ENCODE assay signal across 17 mouse cellular contexts in genomic region chr4:138709944-138710343, GRCm38 (mm10). TPM values are rescaled to one million over a fixed set of nuclear protein-coding genes. Genes with fewer than 3 reads are reported as not detected.
DNase-seq lines count a peak whose midpoint lies in the region; ATAC-seq lines count a peak whose summit lies in the region.
"Had no signal": no experiment of that assay in that cellular context is flagged by ENCODE, and none has a peak within 500 bp of the region (broad histone marks: within the 10 kb centered on the region; RNA-seq: fewer than 3 reads in every experiment).

No protein-coding gene starts in this region.

- ATAC-seq in forebrain, embryonic 14.5 days, result peak; percentile 52; the same call in 1 of the 2 replicates
- ATAC-seq in neural tube, embryonic 13.5 days (ENCODE audit: low read depth), result peak; percentile 70
- ATAC-seq in hindbrain, embryonic 16.5 days, result peak; percentile 57; the same call in 1 of the 2 replicates

- no peak overlapping the region for H3K4me3 ChIP-seq in forebrain, embryonic 14.5 days (ENCODE audit: low read depth, low read length)
- H3K4me3 ChIP-seq in forebrain, embryonic 10.5 days, result no peak overlapping the region
- no peak overlapping the region for H3K4me3 ChIP-seq in neural tube, embryonic 13.5 days
- no peak overlapping the region for H3K4me3 ChIP-seq in hindbrain, embryonic 16.5 days (ENCODE audit: low read length)
- H3K4me3 ChIP-seq: limb, embryonic 15.5 days; myocyte had no signal

- peak overlapping the region; percentile 56 for H3K27ac ChIP-seq in forebrain, embryonic 14.5 days (ENCODE audit: low read depth, low read length)
- H3K27ac ChIP-seq in forebrain, embryonic 10.5 days, result no peak overlapping the region
- peak overlapping the region; percentile 72 for H3K27ac ChIP-seq in neural tube, embryonic 13.5 days (replicated peaks)
- H3K27ac ChIP-seq in hindbrain, embryonic 16.5 days (ENCODE audit: low read depth, low read length), result peak overlapping the region; percentile 74
- H3K27ac ChIP-seq: limb, embryonic 15.5 days had no signal

- H3K27me3 ChIP-seq in forebrain, embryonic 14.5 days (replicated peaks; ENCODE audit: control insufficient read depth, insufficient read depth, low read length), result no peaks in the 10 kb centered on the region
- H3K27me3 ChIP-seq in forebrain, embryonic 10.5 days (ENCODE audit: poor library complexity, severe bottlenecking), result peaks cover 5% of the 10 kb centered on the region; the same call in 1 of the 2 replicates
- no peaks in the 10 kb centered on the region for H3K27me3 ChIP-seq in neural tube, embryonic 13.5 days
- no peaks in the 10 kb centered on the region for H3K27me3 ChIP-seq in hindbrain, embryonic 16.5 days (replicated peaks; ENCODE audit: control insufficient read depth, insufficient read depth, low read length)
- H3K27me3 ChIP-seq: limb, embryonic 15.5 days had no signal

- no peak overlapping the region for H3K4me2 ChIP-seq in forebrain, embryonic 14.5 days (ENCODE audit: low read length)
- no peak overlapping the region for H3K4me2 ChIP-seq in neural tube, embryonic 13.5 days
- no peak overlapping the region for H3K4me2 ChIP-seq in hindbrain, embryonic 16.5 days (ENCODE audit: low read length)
- H3K4me2 ChIP-seq: heart, embryonic 11.5 days; limb, embryonic 15.5 days had no signal

- no peak for DNase-seq in forebrain, embryonic 14.5 days (ENCODE audit: low spot score)
- no peak for DNase-seq in forebrain, embryonic 10.5 days (ENCODE audit: extremely low spot score, low spot score)
- DNase-seq in neural tube, embryonic 10.5 days (ENCODE audit: extremely low spot score, low spot score), result no peak
- DNase-seq in right cerebral cortex, postnatal 25 days, result no peak
- no peak for DNase-seq in adrenal gland, postnatal 4 days (ENCODE audit: low spot score in 2 of 2)
- no peak for DNase-seq in retina, postnatal 1 day
- DNase-seq: adrenal gland, adult 8-10 months; gastrocnemius, postnatal 25 days; heart, postnatal 36 days; kidney, adult 11 months; kidney, postnatal 14 days; lung, adult 2 months had no signal

- no peaks in the 10 kb centered on the region for H3K36me3 ChIP-seq in forebrain, embryonic 14.5 days (ENCODE audit: control insufficient read depth, insufficient read depth, low read length)
- H3K36me3 ChIP-seq in forebrain, embryonic 10.5 days (replicated peaks), result no peaks in the 10 kb centered on the region
- no peaks in the 10 kb centered on the region for H3K36me3 ChIP-seq in neural tube, embryonic 13.5 days
- no peaks in the 10 kb centered on the region for H3K36me3 ChIP-seq in hindbrain, embryonic 16.5 days (ENCODE audit: control insufficient read depth, insufficient read depth, low read length)
- H3K36me3 ChIP-seq: limb, embryonic 15.5 days had no signal

- H3K9me3 ChIP-seq in forebrain, embryonic 14.5 days (replicated peaks; ENCODE audit: control insufficient read depth, low read length), result no peaks in the 10 kb centered on the region
- no peaks in the 10 kb centered on the region for H3K9me3 ChIP-seq in forebrain, embryonic 10.5 days
- H3K9me3 ChIP-seq in neural tube, embryonic 13.5 days, result no peaks in the 10 kb centered on the region
- no peaks in the 10 kb centered on the region for H3K9me3 ChIP-seq in hindbrain, embryonic 16.5 days (ENCODE audit: control insufficient read depth, low read length)
- H3K9me3 ChIP-seq: limb, embryonic 15.5 days had no signal

- 61% methylated on average over 7 of the region's 7 CpGs for WGBS in forebrain, embryonic 14.5 days
- 87% methylated on average over 7 of the region's 7 CpGs for WGBS in forebrain, embryonic 10.5 days
- WGBS in neural tube, embryonic 13.5 days, result 61% methylated on average over 7 of the region's 7 CpGs
- 43% methylated on average over 7 of the region's 7 CpGs for WGBS in hindbrain, embryonic 16.5 days

- no peak overlapping the region for H3K9ac ChIP-seq in forebrain, embryonic 14.5 days (ENCODE audit: low read length)
- no peak overlapping the region for H3K9ac ChIP-seq in neural tube, embryonic 13.5 days
- H3K9ac ChIP-seq in hindbrain, embryonic 16.5 days (ENCODE audit: low read depth, low read length), result no peak overlapping the region
- H3K9ac ChIP-seq: limb, embryonic 15.5 days had no signal

- H3K4me1 ChIP-seq in forebrain, embryonic 14.5 days (ENCODE audit: control insufficient read depth, insufficient read depth, low read length), result peaks cover 8% of the 10 kb centered on the region
- no peaks in the 10 kb centered on the region for H3K4me1 ChIP-seq in forebrain, embryonic 10.5 days
- peaks cover 15% of the 10 kb centered on the region for H3K4me1 ChIP-seq in neural tube, embryonic 13.5 days (replicated peaks)
- H3K4me1 ChIP-seq in hindbrain, embryonic 16.5 days (ENCODE audit: control insufficient read depth, insufficient read depth, low read depth, low read length), result peaks cover 16% of the 10 kb centered on the region
- H3K4me1 ChIP-seq: limb, embryonic 15.5 days had no signal

RNA-seq across cellular contexts. Expression of gene Pla2g2c, which starts 14.6 kb away (rescaled TPM):
- polyA plus RNA-seq in forebrain, embryonic 14.5 days (2014; fragmentation: Nextera tagmentation; extraction: Ambion mirVana), result 0.28 and 0.41 TPM in 2 replicates
- 0.33 and 0.57 TPM in 2 replicates for polyA plus RNA-seq in forebrain, embryonic 10.5 days (2016; fragmentation: Nextera tagmentation; extraction: Ambion mirVana)
- polyA plus RNA-seq in neural tube, embryonic 13.5 days (2015; fragmentation: Nextera tagmentation; extraction: Ambion mirVana), result 0.39 and 0.84 TPM in 2 replicates
- polyA plus RNA-seq in hindbrain, embryonic 16.5 days (2015; fragmentation: Nextera tagmentation; extraction: Ambion mirVana), result 0.35 and 0.36 TPM in 2 replicates
- under 1 TPM; 0.42 to 0.73 TPM for total RNA-seq in adrenal gland, postnatal 4 days (2021)
- total RNA-seq: gastrocnemius, postnatal 25 days had no signal
- polyA plus RNA-seq: limb, embryonic 15.5 days; myocyte had no signal

RNA-seq across cellular contexts. Expression of gene Ubxn10, which starts 27.0 kb away (rescaled TPM):
- polyA plus RNA-seq in forebrain, embryonic 14.5 days (2014; fragmentation: Nextera tagmentation; extraction: Ambion mirVana), result 3.3 and 3.4 TPM in 2 replicates
- 1.0 and 1.4 TPM in 2 replicates for polyA plus RNA-seq in forebrain, embryonic 10.5 days (2016; fragmentation: Nextera tagmentation; extraction: Ambion mirVana)
- 1.9 and 2.6 TPM in 2 replicates for polyA plus RNA-seq in neural tube, embryonic 13.5 days (2015; fragmentation: Nextera tagmentation; extraction: Ambion mirVana)
- 4.5 and 5.2 TPM in 2 replicates for polyA plus RNA-seq in hindbrain, embryonic 16.5 days (2015; fragmentation: Nextera tagmentation; extraction: Ambion mirVana)
- total RNA-seq in adrenal gland, postnatal 4 days (2021), result 1 to 10 TPM; 1.8 to 2.4 TPM
- polyA plus RNA-seq: myocyte had no signal

RNA-seq across cellular contexts. Expression of gene Pla2g2f, which starts 47.5 kb away (rescaled TPM):
- polyA plus RNA-seq in forebrain, embryonic 14.5 days (2014; fragmentation: Nextera tagmentation; extraction: Ambion mirVana), result 0.09 TPM in 1 of 2 replicates, not detected in the other
- not detected in 2 replicates for polyA plus RNA-seq in forebrain, embryonic 10.5 days (2016; fragmentation: Nextera tagmentation; extraction: Ambion mirVana)
- not detected in 2 replicates for polyA plus RNA-seq in neural tube, embryonic 13.5 days (2015; fragmentation: Nextera tagmentation; extraction: Ambion mirVana)
- 0.06 TPM in 1 of 2 replicates, not detected in the other for polyA plus RNA-seq in hindbrain, embryonic 16.5 days (2015; fragmentation: Nextera tagmentation; extraction: Ambion mirVana)
- 10 to 100 TPM in 1 of 2 experiments, 1 to 10 TPM in 1; 9.7 to 10.1 TPM for total RNA-seq in adrenal gland, postnatal 4 days (2021)
- total RNA-seq: gastrocnemius, postnatal 25 days had no signal
- polyA plus RNA-seq: heart, embryonic 11.5 days; myocyte had no signal
